Mouse (Mus musculus) MEL (cell line): ENCODE measurements around the gene Rnf157.

ENCODE experiments used
- CTCF ChIP-seq, 3 experiments: IDR thresholded peaks in 2 of 3; conservative IDR thresholded peaks in 1 of 3; 2 replicates each; pipeline ENCODE4 v1.5.1; 2011 to 2012; ENCODE audit warnings: low read length in 3 of 3, low read depth in 2 of 3, mild to moderate bottlenecking in 2 of 3, improper control_type of control experiment in 1 of 3, inconsistent platforms in 1 of 3, mixed read lengths in 1 of 3, moderate library complexity in 1 of 3; ENCODE audit not compliant: control insufficient read depth in 1 of 3, insufficient read depth in 1 of 3, poor library complexity in 1 of 3, severe bottlenecking in 1 of 3
- GATA1 ChIP-seq: IDR thresholded peaks from 2 replicates; pipeline ENCODE4 v1.6.1; 2011; ENCODE audit warnings: low read depth, low read length, improper control_type of control experiment
- HCFC1 ChIP-seq: IDR thresholded peaks from 2 replicates; pipeline ENCODE4 v1.6.1; 2012; ENCODE audit warnings: low read depth, mild to moderate bottlenecking, inconsistent platforms, low read length, improper control_type of control experiment, moderate library complexity
- POLR2A ChIP-seq, 2 experiments: IDR thresholded peaks; 2 replicates each; pipeline ENCODE4 v1.6.1; 2011 to 2012; ENCODE audit warnings: low read length in 2 of 2, mild to moderate bottlenecking in 2 of 2, control low read depth in 1 of 2, improper control_type of control experiment in 1 of 2, low read depth in 1 of 2, moderate library complexity in 1 of 2; ENCODE audit not compliant: control insufficient read depth in 1 of 2, insufficient read depth in 1 of 2, poor library complexity in 1 of 2
- ZNF384 ChIP-seq: IDR thresholded peaks from 2 replicates; pipeline ENCODE4 v1.6.1; 2012; ENCODE audit warnings: low read depth, mild to moderate bottlenecking, inconsistent platforms, low read length, improper control_type of control experiment

- TF ChIP-seq CTCF (IDR thresholded peaks at IDR 0.05 in 2 of 3, conservative IDR thresholded peaks at IDR 0.05 in 1 of 3; ENCODE audit: control insufficient read depth in 1 of 3, insufficient read depth in 1 of 3, low read depth in 2 of 3, low read length in 3 of 3, poor library complexity in 1 of 3, severe bottlenecking in 1 of 3) (no peak), ZNF384 (no peak), POLR2A (IDR thresholded peaks at IDR 0.05; ENCODE audit: control insufficient read depth in 1 of 2, insufficient read depth in 1 of 2, low read depth in 1 of 2, low read length in 2 of 2, poor library complexity in 1 of 2) (no peak), GATA1 (no peak), HCFC1 (no peak)
These were observed 115.8 kb downstream of the Rnf157 start for GRCm38 (mm10) chr11:116297017-116297416.
